Mouse (Mus musculus): ENCODE data around the gene Camta2.

- TF ChIP-seq EP300 (IDR thresholded peaks at IDR 0.05; ENCODE audit: low read depth) = no peak
- TF ChIP-seq CTCF (IDR thresholded peaks at IDR 0.05; ENCODE audit: low read depth) = no peak
Observed at GRCm38 (mm10) chr11:70683640-70684039, 4.3 kb downstream of the Camta2 start.
